Mouse (Mus musculus): ENCODE data around the gene Bcl9. TPM values are rescaled to one million over a fixed set of nuclear protein-coding genes. Genes with fewer than 3 reads are reported as not detected.

Bcl9 gene
- total RNA-seq, 2 experiments from 2014 or later, result 3.0 to 12.7 TPM

- ATAC-seq (ENCODE audit: poor library complexity, severe bottlenecking), result peak; percentile 48
Measured at GRCm38 (mm10) chr3:97183810-97184209, 113.9 kb downstream of the Bcl9 start.

GRCm38 (mm10) chr3:97180527-97180926, 117.2 kb downstream of the Bcl9 start:
- no peak for ATAC-seq (ENCODE audit: poor library complexity, severe bottlenecking)

GRCm38 (mm10) chr3:97178885-97179284, 118.8 kb downstream of the Bcl9 start:
- no peak for ATAC-seq (ENCODE audit: poor library complexity, severe bottlenecking)

GRCm38 (mm10) chr3:97172632-97173031, 125.1 kb downstream of the Bcl9 start:
- no peak for ATAC-seq (ENCODE audit: poor library complexity, severe bottlenecking)

GRCm38 (mm10) chr3:97172231-97172630, 125.5 kb downstream of the Bcl9 start:
- no peak for ATAC-seq (ENCODE audit: poor library complexity, severe bottlenecking)

- no peak for ATAC-seq (ENCODE audit: poor library complexity, severe bottlenecking)
Measured at GRCm38 (mm10) chr3:97171531-97171930, 126.2 kb downstream of the Bcl9 start.

- ATAC-seq (ENCODE audit: poor library complexity, severe bottlenecking), result no peak
Measured at GRCm38 (mm10) chr3:97167126-97167525, 130.6 kb downstream of the Bcl9 start.

GRCm38 (mm10) chr3:97164477-97164876, 133.2 kb downstream of the Bcl9 start:
- ATAC-seq (ENCODE audit: poor library complexity, severe bottlenecking), result no peak

- no peak for ATAC-seq (ENCODE audit: poor library complexity, severe bottlenecking)
Measured at GRCm38 (mm10) chr3:97161773-97162172, 135.9 kb downstream of the Bcl9 start.

- no peak for ATAC-seq (ENCODE audit: poor library complexity, severe bottlenecking)
Measured at GRCm38 (mm10) chr3:97160908-97161307, 136.8 kb downstream of the Bcl9 start.

- no peak for ATAC-seq (ENCODE audit: poor library complexity, severe bottlenecking)
Measured at GRCm38 (mm10) chr3:97159986-97160385, 137.7 kb downstream of the Bcl9 start.

- no peak for ATAC-seq (ENCODE audit: poor library complexity, severe bottlenecking)
Measured at GRCm38 (mm10) chr3:97159509-97159850, 138.2 kb downstream of the Bcl9 start.

- ATAC-seq (ENCODE audit: poor library complexity, severe bottlenecking), result peak; percentile 93
Measured at GRCm38 (mm10) chr3:97158611-97159508, 138.9 kb downstream of the Bcl9 start, which contains the start of gene Acp6. Acp6 (plus strand) TSS chr3:97158777.

- ATAC-seq (ENCODE audit: poor library complexity, severe bottlenecking), result 0 out of 2 replicates have a peak, but pooled peaks have one; percentile 21
Measured at GRCm38 (mm10) chr3:97157958-97158599, 139.6 kb downstream of the Bcl9 start.

- ATAC-seq (ENCODE audit: poor library complexity, severe bottlenecking), result no peak
Measured at GRCm38 (mm10) chr3:97157308-97157707, 140.4 kb downstream of the Bcl9 start.

- no peak for ATAC-seq (ENCODE audit: poor library complexity, severe bottlenecking)
Measured at GRCm38 (mm10) chr3:97156431-97156830, 141.3 kb downstream of the Bcl9 start.

Other genes with a start within 250 kb of the Bcl9 start
- 13.5 and 16.2 TPM in 2 replicates for gene Acp6, start 139.1 kb downstream of the Bcl9 start, total RNA-seq (2015)
- gene Acp6, start 139.1 kb downstream of the Bcl9 start, total RNA-seq (2017), result 7.5 and 15.1 TPM in 2 replicates
- gene Olfr1402, start 124.1 kb upstream of the Bcl9 start, total RNA-seq (2015), result not detected in 2 replicates
- not detected in 2 replicates for gene Olfr1402, start 124.1 kb upstream of the Bcl9 start, total RNA-seq (2017)

Measured in megakaryocyte, adult 5-6 weeks (primary cell).